Mouse (Mus musculus): ENCODE results near the gene Nsmce4a. TPM values are rescaled to one million over a fixed set of nuclear protein-coding genes. Genes with fewer than 3 reads are reported as not detected.
"Not testable (repeated sequence)": the region's sequence is repeated elsewhere in the genome, so short reads cannot be mapped to it uniquely, and the experiment has no call there.

Nsmce4a gene
- polyA plus RNA-seq, 1 experiment from 2014 or later: 271 TPM

DNA sequence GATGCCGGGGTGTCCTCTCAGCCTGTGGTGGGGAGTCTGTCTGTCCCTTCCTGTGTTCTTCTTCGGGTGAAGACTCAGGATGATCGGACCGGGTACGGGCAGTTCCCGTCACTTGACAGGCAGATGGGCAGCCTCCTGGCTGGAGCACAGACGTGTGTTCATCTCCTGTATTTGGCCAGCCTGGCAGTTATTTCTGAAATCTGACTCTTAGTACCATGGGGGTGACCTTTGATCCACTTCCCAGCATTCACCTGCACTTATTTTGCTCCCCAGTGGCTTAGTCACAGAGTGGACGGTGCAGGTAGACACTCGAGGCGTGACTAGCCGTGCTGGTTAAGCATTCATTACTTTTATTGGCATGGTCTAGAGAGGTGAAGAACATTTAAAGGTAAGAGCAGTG, 20.1 kb upstream of the Nsmce4a start:
- not testable (repeated sequence) for H3K27me3 ChIP-seq (ENCODE audit: control insufficient read depth, insufficient read depth, low read length); H3K9ac ChIP-seq (replicated peaks; ENCODE audit: low read length); H3K27ac ChIP-seq (replicated peaks; ENCODE audit: low read depth, low read length); H3K9me3 ChIP-seq (replicated peaks; ENCODE audit: control insufficient read depth, low read length); ATAC-seq (replicated peaks; ENCODE audit: insufficient number of reproducible peaks, low FRiP score, low TSS enrichment, low read depth); H3K4me2 ChIP-seq (ENCODE audit: low read depth, low read length); H3K4me1 ChIP-seq (ENCODE audit: control insufficient read depth, insufficient read depth, low read length); H3K4me3 ChIP-seq (ENCODE audit: low read depth, low read length); DNase-seq (ENCODE audit: low spot score); H3K36me3 ChIP-seq (replicated peaks; ENCODE audit: control insufficient read depth, insufficient read depth, low read depth, low read length)
- WGBS: no CpG with 5 or more reads among the region's 11 CpGs

DNA sequence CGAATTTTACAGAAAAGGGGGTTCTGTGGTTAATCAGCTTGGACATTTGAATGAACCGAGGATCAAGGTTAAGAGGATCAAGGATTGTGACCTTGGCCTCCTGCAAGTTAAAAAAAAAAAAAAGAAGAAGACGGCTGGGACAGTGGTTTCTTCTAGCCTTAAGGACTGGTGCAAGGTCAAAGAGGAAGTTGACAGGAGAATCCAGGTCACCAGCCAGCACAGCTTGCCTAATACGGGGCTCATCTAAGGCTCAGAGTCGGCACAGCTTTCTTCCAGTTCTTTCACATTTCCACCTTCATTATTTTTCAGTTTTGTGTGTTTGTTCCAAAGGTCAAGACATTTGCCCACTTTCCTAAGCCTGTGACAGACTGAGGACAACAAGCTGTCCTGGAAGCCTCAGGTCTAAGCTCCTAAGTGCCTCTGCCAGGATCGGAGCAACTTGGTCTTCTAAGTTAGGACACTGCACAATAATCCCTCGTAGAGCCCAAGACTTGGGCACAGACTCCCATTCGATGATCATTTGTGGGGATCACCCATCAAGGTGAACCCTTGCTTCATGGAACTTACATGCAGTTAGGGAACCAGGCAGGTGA, 18.0 kb upstream of the Nsmce4a start:
- WGBS: 61% methylated on average over 8 of the region's 8 CpGs
- H3K27ac ChIP-seq (replicated peaks; ENCODE audit: low read depth, low read length): no peak overlapping the region
- no peak overlapping the region for H3K9ac ChIP-seq (replicated peaks; ENCODE audit: low read length)
- DNase-seq (ENCODE audit: low spot score) (no peak), ATAC-seq (replicated peaks; ENCODE audit: insufficient number of reproducible peaks, low FRiP score, low TSS enrichment, low read depth) (no peak)
- no peaks in the 10 kb centered on the region for H3K4me1 ChIP-seq (ENCODE audit: control insufficient read depth, insufficient read depth, low read length)
- no peaks in the 10 kb centered on the region for H3K27me3 ChIP-seq (ENCODE audit: control insufficient read depth, insufficient read depth, low read length)
- H3K36me3 ChIP-seq (replicated peaks; ENCODE audit: control insufficient read depth, insufficient read depth, low read depth, low read length): no peaks in the 10 kb centered on the region
- no peak overlapping the region for H3K4me3 ChIP-seq (ENCODE audit: low read depth, low read length)
- no peaks in the 10 kb centered on the region for H3K9me3 ChIP-seq (replicated peaks; ENCODE audit: control insufficient read depth, low read length)
- no peak overlapping the region for H3K4me2 ChIP-seq (ENCODE audit: low read depth, low read length)

DNA sequence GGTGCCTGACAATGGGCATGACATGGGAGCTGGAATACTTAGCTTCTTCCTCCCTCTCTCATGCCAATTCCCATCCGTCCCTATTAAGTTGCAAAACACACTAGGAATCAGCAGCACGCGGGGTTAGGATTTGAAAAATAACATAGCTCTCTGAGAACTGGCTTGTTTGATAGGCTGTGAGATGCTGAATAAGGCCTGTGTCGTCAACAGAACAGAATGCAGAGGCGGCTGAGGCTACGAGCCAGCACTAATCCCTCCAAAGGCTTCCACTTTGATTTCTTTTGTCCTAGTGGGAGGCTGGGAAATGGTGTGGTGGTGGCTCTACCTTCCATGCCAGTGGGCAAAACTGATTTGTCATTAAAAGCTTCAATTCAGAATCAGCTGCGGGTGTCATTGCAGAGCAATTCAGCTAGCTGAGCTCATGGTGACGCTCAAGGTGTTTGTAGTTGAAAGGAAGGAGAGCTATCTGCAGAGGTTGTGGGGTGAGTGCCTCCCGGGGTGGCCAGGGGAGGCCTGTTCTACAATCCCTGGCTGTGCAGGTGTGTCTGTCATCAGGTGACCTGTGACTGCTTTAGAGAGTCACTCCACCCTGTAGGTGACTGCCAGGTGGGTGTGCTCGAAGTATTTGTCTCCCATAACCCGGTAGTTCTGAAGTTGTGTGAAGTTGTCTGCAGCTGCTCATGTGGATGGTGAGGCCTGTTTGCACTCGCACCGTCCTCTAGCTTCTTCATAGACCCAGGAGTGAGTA, 17.3 kb upstream of the Nsmce4a start:
- DNase-seq (ENCODE audit: low spot score): no peak

DNA sequence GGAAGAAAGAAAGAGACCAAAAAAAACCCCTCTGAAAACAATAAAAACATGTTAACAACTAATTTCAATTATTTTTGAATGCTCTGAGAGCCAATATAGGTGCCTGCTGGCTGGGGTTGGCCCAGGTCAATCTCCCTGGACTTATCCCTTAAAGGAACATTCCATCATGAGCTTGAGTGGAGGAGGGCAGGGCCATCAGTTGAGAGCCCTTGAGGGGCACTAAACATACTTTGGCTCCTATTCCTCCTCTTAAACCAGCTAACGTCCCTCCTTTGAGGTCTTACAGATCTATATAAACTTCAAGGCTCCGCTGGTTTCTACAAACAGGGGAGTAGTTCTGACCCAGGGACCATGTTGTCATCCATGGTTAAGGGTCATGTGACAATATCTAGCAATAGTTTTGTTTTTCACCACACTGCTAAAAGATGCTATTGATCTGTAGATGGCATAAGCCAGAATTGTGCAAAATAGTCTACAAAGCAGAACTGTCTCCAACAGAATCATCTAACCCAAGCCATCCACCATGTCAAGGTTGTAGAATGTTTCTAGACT, 13.7 kb upstream of the Nsmce4a start:
- no peak overlapping the region for H3K4me3 ChIP-seq (ENCODE audit: low read depth, low read length)
- no peaks in the 10 kb centered on the region for H3K4me1 ChIP-seq (ENCODE audit: control insufficient read depth, insufficient read depth, low read length)
- H3K4me2 ChIP-seq (ENCODE audit: low read depth, low read length): no peak overlapping the region
- H3K9me3 ChIP-seq (replicated peaks; ENCODE audit: control insufficient read depth, low read length): no peaks in the 10 kb centered on the region
- no peaks in the 10 kb centered on the region for H3K36me3 ChIP-seq (replicated peaks; ENCODE audit: control insufficient read depth, insufficient read depth, low read depth, low read length)
- H3K9ac ChIP-seq (replicated peaks; ENCODE audit: low read length): no peak overlapping the region
- no peaks in the 10 kb centered on the region for H3K27me3 ChIP-seq (ENCODE audit: control insufficient read depth, insufficient read depth, low read length)
- ATAC-seq (replicated peaks; ENCODE audit: insufficient number of reproducible peaks, low FRiP score, low TSS enrichment, low read depth): no peak
- no peak overlapping the region for H3K27ac ChIP-seq (replicated peaks; ENCODE audit: low read depth, low read length)
- 79% methylated on average over 2 of the region's 2 CpGs for WGBS
- no peak for DNase-seq (ENCODE audit: low spot score)

More for the DNA sequence above, 17.3 kb upstream of the Nsmce4a start:
- Histone ChIP-seq H3K4me1 (ENCODE audit: control insufficient read depth, insufficient read depth, low read length) (no peaks in the 10 kb centered on the region), H3K9ac (replicated peaks; ENCODE audit: low read length) (no peak overlapping the region), H3K27me3 (ENCODE audit: control insufficient read depth, insufficient read depth, low read length) (no peaks in the 10 kb centered on the region), H3K27ac (replicated peaks; ENCODE audit: low read depth, low read length) (no peak overlapping the region), H3K9me3 (replicated peaks; ENCODE audit: control insufficient read depth, low read length) (no peaks in the 10 kb centered on the region), H3K36me3 (replicated peaks; ENCODE audit: control insufficient read depth, insufficient read depth, low read depth, low read length) (no peaks in the 10 kb centered on the region), H3K4me3 (ENCODE audit: low read depth, low read length) (no peak overlapping the region), H3K4me2 (ENCODE audit: low read depth, low read length) (no peak overlapping the region)
- 53% methylated on average over 13 of the region's 13 CpGs for WGBS
- ATAC-seq (replicated peaks; ENCODE audit: insufficient number of reproducible peaks, low FRiP score, low TSS enrichment, low read depth): no peak

DNA sequence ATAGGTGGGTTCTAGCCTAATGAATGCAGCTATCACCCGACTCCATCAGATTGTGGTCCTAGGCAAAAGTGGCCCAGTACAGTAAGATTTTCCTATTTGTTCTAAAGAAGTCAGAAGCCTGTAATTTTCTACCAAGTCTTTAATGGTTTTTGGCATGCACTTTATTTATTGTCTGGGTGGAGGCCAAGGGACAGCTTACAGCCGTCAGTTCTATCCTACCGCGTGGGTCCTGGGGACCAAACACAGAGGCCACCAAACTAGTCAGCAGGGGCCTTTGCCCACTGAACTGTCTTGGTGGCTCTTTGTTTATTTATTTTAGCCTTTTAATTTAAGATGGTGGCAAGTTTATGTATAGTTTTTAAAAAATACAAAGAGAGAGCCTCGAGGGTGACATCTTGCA, 5.7 kb upstream of the Nsmce4a start:
- no peaks in the 10 kb centered on the region for H3K4me1 ChIP-seq (ENCODE audit: control insufficient read depth, insufficient read depth, low read length)
- DNase-seq (ENCODE audit: low spot score) (no peak), ATAC-seq (replicated peaks; ENCODE audit: insufficient number of reproducible peaks, low FRiP score, low TSS enrichment, low read depth) (no peak)
- H3K4me3 ChIP-seq (ENCODE audit: low read depth, low read length): no peak overlapping the region
- no peaks in the 10 kb centered on the region for H3K36me3 ChIP-seq (replicated peaks; ENCODE audit: control insufficient read depth, insufficient read depth, low read depth, low read length)
- no peak overlapping the region for H3K9ac ChIP-seq (replicated peaks; ENCODE audit: low read length)
- WGBS: 84% methylated on average over 5 of the region's 5 CpGs
- H3K27me3 ChIP-seq (ENCODE audit: control insufficient read depth, insufficient read depth, low read length): no peaks in the 10 kb centered on the region
- no peak overlapping the region for H3K4me2 ChIP-seq (ENCODE audit: low read depth, low read length)
- no peak overlapping the region for H3K27ac ChIP-seq (replicated peaks; ENCODE audit: low read depth, low read length)
- H3K9me3 ChIP-seq (replicated peaks; ENCODE audit: control insufficient read depth, low read length): no peaks in the 10 kb centered on the region

DNA sequence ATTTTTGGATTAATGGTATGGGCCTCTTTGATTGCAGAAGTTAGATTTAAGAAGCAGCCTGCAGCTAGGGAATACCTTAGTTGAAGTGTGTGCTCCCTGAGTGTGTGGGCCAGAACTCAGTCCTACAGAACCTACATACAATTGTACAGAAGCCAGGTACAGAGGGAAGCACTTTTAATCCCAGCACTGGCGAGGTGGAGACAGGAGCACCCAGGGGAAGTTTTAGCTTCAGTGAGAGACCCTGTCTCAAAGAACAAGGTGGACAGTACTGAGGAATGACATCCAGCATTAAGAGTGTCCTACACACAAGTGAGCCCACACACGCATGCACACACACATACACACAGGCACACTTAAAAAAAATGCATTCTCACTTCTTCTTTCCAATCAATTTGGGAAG, 5.1 kb upstream of the Nsmce4a start:
- Histone ChIP-seq H3K4me1 (ENCODE audit: control insufficient read depth, insufficient read depth, low read length) (no peaks in the 10 kb centered on the region), H3K4me3 (ENCODE audit: low read depth, low read length) (no peak overlapping the region), H3K4me2 (ENCODE audit: low read depth, low read length) (no peak overlapping the region), H3K9ac (replicated peaks; ENCODE audit: low read length) (no peak overlapping the region), H3K36me3 (replicated peaks; ENCODE audit: control insufficient read depth, insufficient read depth, low read depth, low read length) (no peaks in the 10 kb centered on the region), H3K27ac (replicated peaks; ENCODE audit: low read depth, low read length) (no peak overlapping the region), H3K27me3 (ENCODE audit: control insufficient read depth, insufficient read depth, low read length) (no peaks in the 10 kb centered on the region), H3K9me3 (replicated peaks; ENCODE audit: control insufficient read depth, low read length) (no peaks in the 10 kb centered on the region)
- ATAC-seq (replicated peaks; ENCODE audit: insufficient number of reproducible peaks, low FRiP score, low TSS enrichment, low read depth) (no peak), DNase-seq (ENCODE audit: low spot score) (no peak)
- WGBS: 93% methylated on average over 2 of the region's 2 CpGs

DNA sequence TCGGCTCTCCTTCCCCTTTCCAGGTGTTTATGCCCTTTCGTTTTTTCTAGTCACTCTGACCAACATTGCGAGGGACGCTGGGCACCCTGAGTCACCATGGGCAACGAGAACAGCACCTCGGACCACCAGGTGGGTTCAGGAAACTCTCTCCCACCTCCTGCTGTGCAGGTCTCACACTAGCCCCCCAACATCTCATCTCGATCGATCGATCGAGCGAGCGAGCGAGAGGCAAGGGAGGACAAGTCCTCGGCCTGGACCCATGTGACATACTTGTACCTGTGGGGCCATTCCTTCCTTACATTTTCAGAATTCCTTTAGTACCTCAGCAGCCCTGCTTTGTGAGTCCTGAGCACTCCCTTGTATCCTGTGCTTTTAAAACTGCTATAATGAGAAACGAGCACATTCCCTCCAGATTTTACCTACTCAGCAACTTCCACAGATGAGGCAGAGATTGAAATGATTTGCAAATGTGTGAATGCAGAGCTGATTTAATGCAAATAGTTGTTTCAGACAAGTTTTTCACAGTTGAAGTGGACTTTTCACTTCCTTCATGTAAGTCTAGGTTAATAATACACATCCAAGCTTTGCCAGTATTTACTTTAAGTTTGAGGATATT, 4.6 kb upstream of the Nsmce4a start, which contains the start of gene Tacc2:
Tacc2 (plus strand) TSS at position 51 of the 616 bp plus-strand sequence.
- Histone ChIP-seq H3K27ac (replicated peaks; ENCODE audit: low read depth, low read length) (no peak within 1 kb of the TSS), H3K4me3 (ENCODE audit: low read depth, low read length) (no peak within 1 kb of the TSS), H3K9me3 (replicated peaks; ENCODE audit: control insufficient read depth, low read length) (no peaks in the 10 kb centered on the region), H3K27me3 (ENCODE audit: control insufficient read depth, insufficient read depth, low read length) (no peaks in the 10 kb centered on the region), H3K36me3 (replicated peaks; ENCODE audit: control insufficient read depth, insufficient read depth, low read depth, low read length) (no peaks in the 10 kb centered on the region), H3K4me2 (ENCODE audit: low read depth, low read length) (no peak within 1 kb of the TSS), H3K4me1 (ENCODE audit: control insufficient read depth, insufficient read depth, low read length) (no peaks in the 10 kb centered on the region), H3K9ac (replicated peaks; ENCODE audit: low read length) (no peak within 1 kb of the TSS)
- WGBS: 56% methylated on average over 15 of the region's 15 CpGs
- ATAC-seq (replicated peaks; ENCODE audit: insufficient number of reproducible peaks, low FRiP score, low TSS enrichment, low read depth) (no peak), DNase-seq (ENCODE audit: low spot score) (no peak)

DNA sequence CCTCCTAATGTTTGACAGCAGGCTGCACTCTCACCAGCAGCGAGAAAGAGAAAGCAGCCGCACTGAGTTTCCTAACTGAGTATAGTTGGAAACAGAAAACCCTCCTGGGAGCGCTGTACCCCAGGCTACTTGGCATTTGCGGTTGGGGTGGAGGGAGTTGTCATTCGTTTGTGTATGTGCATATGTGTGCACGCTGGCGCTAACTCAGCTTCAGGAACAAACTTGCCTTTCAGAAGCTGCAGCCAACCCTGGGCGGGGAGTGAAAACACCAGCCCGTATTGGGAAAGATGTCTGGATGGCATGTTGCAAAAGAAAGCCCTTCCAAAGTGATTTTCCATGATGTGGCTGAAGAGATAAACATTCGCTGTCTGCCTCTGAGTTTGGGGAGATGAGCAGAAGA, 4.1 kb upstream of the Nsmce4a start:
- Histone ChIP-seq H3K9ac (replicated peaks; ENCODE audit: low read length) (no peak overlapping the region), H3K4me1 (ENCODE audit: control insufficient read depth, insufficient read depth, low read length) (no peaks in the 10 kb centered on the region), H3K36me3 (replicated peaks; ENCODE audit: control insufficient read depth, insufficient read depth, low read depth, low read length) (no peaks in the 10 kb centered on the region), H3K9me3 (replicated peaks; ENCODE audit: control insufficient read depth, low read length) (no peaks in the 10 kb centered on the region), H3K4me3 (ENCODE audit: low read depth, low read length) (no peak overlapping the region), H3K27ac (replicated peaks; ENCODE audit: low read depth, low read length) (no peak overlapping the region), H3K27me3 (ENCODE audit: control insufficient read depth, insufficient read depth, low read length) (no peaks in the 10 kb centered on the region), H3K4me2 (ENCODE audit: low read depth, low read length) (no peak overlapping the region)
- 33% methylated on average over 10 of the region's 10 CpGs for WGBS
- no peak for DNase-seq (ENCODE audit: low spot score)
- no peak for ATAC-seq (replicated peaks; ENCODE audit: insufficient number of reproducible peaks, low FRiP score, low TSS enrichment, low read depth)
